Mouse (Mus musculus) heart, adult 9 months (tissue): Measurements from ENCODE around the gene Slc13a2.

ENCODE experiments used
- DNase-seq, 2 experiments: peaks; one replicate each; pipeline ENCODE4 v3.0.0; 2022; ENCODE audit warnings: low spot score in 2 of 2

The Slc13a2 gene

DNA sequence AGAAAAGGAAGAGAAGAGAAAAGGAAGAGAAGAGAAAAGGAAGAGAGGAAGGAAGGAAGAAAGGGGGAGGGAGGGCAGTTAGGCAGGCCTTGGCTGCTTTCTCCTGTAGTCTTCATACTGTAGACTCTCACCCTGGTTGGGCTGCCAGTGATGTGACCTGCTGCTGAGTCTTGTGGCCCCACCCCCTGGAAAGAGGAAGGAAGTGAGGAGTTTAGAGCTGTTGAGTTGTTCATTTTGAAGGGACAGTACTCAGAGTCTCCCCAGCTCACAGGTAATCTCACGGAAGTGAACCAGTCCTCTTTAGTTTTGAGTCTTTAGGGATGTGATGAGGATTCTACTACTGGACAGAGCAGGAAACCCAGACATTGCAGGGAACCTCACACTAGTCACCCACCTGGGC is 68.9 kb downstream of the Slc13a2 start:
- no peak for DNase-seq

DNA sequence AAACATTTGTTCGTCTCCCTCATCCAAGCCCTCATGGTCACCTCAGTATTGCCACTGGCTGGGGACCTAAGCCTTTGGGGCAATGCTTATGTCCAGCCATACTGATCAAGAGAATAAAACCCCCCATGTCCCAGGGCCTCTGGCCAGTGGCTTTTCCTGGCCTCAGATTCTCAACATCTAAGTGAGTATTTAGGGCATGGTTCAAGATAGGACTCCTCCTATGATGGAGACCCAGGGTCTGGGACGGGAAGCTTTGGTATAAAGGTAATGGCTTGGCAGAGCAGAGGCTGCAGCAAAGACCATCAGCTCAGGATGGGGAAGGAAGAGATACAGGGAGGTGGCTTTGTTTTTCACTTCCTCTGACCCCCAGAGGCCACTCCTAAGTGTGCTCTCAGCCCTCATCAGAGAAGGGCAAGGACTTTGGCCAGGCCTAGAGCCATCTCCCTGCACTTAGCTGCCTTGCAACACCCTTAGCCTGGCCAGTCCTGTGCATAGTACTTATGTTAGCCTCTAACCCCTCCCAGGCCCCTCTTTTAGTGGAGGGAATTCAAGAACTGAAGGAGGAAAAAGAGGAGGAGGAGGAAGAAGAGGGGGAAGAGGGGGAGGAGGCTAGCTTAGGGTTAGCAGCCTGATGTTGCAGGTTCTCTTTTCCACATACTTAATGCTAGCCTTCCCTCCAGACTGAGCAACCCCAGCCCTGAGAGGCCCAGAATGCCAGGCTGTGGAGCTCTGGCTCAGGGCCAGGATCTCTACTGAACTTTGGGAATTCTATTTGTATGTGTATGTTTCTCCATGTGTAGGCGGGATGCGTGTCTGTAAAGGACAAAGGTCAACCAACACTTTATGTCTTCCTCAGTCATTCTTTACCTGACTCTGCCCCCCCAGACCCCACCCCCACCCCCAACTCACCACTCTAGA is 72.3 kb downstream of the Slc13a2 start:
- no peak for DNase-seq

DNA sequence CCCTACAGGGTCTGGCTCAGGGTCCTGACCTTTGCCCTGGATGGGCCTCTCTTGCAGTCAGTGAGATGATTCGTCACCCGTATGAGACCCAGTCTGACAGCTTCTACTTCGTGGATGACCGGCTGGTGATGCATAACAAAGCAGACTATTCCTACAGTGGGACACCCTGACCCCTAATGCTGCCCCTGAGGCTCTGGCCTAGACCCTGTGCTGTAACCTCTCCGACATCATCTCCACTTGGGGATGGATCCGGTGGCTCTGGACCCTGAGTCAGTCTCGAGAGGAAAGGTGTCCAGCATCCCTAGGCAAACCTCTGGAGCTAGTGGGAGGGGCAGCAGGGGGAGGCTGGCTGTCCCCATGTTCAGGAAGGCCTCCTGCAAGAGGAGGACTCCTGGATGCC is 73.5 kb downstream of the Slc13a2 start:
- DNase-seq, result no peak

DNA sequence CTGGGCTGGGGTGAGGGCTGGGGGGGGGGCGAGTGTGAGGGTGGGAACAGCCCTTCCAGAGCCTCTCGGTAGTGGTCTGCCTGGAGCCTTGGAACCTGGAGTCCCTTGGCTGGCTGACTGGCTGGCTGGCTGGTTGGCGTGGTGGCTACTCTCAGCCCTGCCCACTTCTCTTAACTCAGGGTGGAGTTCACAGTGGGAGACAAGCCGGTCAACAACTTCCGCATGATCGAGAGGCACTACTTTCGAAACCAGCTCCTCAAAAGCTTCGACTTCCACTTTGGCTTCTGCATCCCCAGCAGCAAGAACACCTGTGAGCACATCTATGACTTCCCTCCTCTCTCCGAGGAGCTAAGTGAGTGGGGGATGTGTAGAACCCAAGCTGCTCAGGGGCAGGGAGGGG is 74.1 kb downstream of the Slc13a2 start:
- DNase-seq, result no peak
